ENCODE assay signal across 12 mouse cellular contexts in genomic region chr8:85336211-85336933, GRCm38 (mm10).
"Had no signal": no experiment of that assay in that cellular context is flagged by ENCODE, and none has a peak within 500 bp of the region (broad histone marks: within the 10 kb centered on the region; RNA-seq: fewer than 3 reads in every experiment).

No protein-coding gene starts in this region.

- H3K36me3 ChIP-seq: limb, embryonic 13.5 days; midbrain, embryonic 12.5 days; neural tube, embryonic 13.5 days; stomach, embryonic 15.5 days had no signal

- H3K27ac ChIP-seq: kidney, postnatal 0 days; layer of hippocampus, adult 2 months; limb, embryonic 13.5 days; midbrain, embryonic 12.5 days; neural tube, embryonic 13.5 days; stomach, embryonic 15.5 days had no signal

- H3K4me2 ChIP-seq: limb, embryonic 13.5 days; midbrain, embryonic 12.5 days; neural tube, embryonic 13.5 days; stomach, embryonic 15.5 days had no signal

- ATAC-seq: midbrain, embryonic 16.5 days had no signal

- H3K4me3 ChIP-seq: layer of hippocampus, adult 2 months; limb, embryonic 13.5 days; midbrain, embryonic 12.5 days; neural tube, embryonic 13.5 days; stomach, embryonic 15.5 days had no signal

- H3K9me3 ChIP-seq: limb, embryonic 13.5 days; midbrain, embryonic 12.5 days; neural tube, embryonic 13.5 days; stomach, embryonic 15.5 days had no signal

- DNase-seq: kidney, adult 11 months; kidney, adult 9 months; kidney, postnatal 4 days; retina, postnatal 1 day; thymus, postnatal 36 days had no signal

- H3K4me1 ChIP-seq: stomach, embryonic 15.5 days had no signal

- H3K27me3 ChIP-seq: limb, embryonic 13.5 days; midbrain, embryonic 12.5 days; neural tube, embryonic 13.5 days; stomach, embryonic 15.5 days had no signal

- H3K9ac ChIP-seq: limb, embryonic 13.5 days; midbrain, embryonic 12.5 days; neural tube, embryonic 13.5 days; stomach, embryonic 15.5 days had no signal
